Mouse (Mus musculus) brain, adult 10 weeks (tissue): ENCODE results near the gene Elp6. TPM values are rescaled to one million over a fixed set of nuclear protein-coding genes. Genes with fewer than 3 reads are reported as not detected.

Experiments
- polyA plus RNA-seq: library from polyadenylated mRNA; stranded (reverse); fragments of 350-450 nt; fragmentation: Illumina TruSeq; extraction: RNeasy Lipid Tissue Mini Kit (QIAGEN cat#74804); gene quantifications from one replicate; pipeline ENCODE4 v1.2.3, GENCODE M21; 2015; ENCODE audit warnings: low read depth, low replicate concordance

The Elp6 gene
- 17.0 TPM for polyA plus RNA-seq

GRCm38 (mm10) chr9:110304969-110305651, at the start of gene Elp6:
Gene Elp6, plus strand, starts transcription at chr9:110305173.

DNA sequence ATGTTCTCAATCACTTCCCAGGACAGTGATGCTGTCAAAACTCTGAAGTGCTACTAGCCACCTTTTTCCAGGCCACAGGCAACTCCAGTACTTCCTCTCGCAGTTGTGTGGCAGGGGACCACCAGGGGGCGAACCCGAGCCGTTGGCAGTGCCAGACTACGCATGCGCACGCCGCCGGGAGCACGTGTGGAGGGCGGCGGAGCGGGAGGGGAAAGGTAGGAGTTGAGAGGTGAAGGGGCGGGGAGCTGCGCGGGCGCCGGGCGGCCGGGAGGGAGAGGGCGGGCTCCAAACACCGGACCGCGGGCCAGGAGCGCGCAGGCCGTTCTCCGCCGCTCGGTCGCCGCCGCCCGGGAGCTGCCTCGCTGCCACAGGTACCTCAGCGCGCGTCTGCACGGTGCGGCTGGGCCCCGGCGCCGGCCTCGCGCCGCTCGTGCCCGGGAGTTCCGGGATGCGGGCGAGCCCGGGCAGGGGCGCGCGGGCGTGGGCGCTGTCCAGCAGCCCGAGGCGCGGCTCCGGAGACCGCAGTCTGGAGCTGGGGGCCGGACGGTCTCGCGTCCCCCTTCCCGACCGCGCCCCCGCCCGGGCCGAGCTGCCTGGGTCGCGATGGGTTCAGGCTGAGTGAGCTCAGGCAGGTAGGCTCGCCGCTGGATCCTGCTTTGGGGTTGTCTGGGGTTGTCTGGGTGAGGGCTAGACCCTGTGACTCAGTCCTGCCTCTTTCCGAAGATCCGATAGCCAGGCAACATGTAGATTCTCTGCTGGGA, 28.3 kb downstream of the Elp6 start, which contains the start of gene Scap:
Scap (plus strand) TSS at position 154 of the 761 bp plus-strand sequence.

Other genes starting within 250 kb of the Elp6 start
- gene Smarcc1, start 187.5 kb upstream of the Elp6 start, polyA plus RNA-seq, result 33.9 TPM
- gene Dhx30, start 187.3 kb upstream of the Elp6 start, polyA plus RNA-seq, result 96.0 TPM
- 285 TPM for gene Cspg5, start 61.4 kb upstream of the Elp6 start, polyA plus RNA-seq
- 46.8 TPM for gene Scap, start 28.1 kb downstream of the Elp6 start, polyA plus RNA-seq
- 35.9 TPM for gene Ptpn23, start 103.0 kb downstream of the Elp6 start, polyA plus RNA-seq
- 0.91 TPM for gene Ngp, start 114.6 kb downstream of the Elp6 start, polyA plus RNA-seq
- gene Klhl18, start 171.5 kb downstream of the Elp6 start, polyA plus RNA-seq, result 19.6 TPM
- 4.1 TPM for gene Kif9, start 171.8 kb downstream of the Elp6 start, polyA plus RNA-seq
- 37.7 TPM for gene Setd2, start 227.4 kb downstream of the Elp6 start, polyA plus RNA-seq